Mouse (Mus musculus): ENCODE data around the gene Fem1b.

GRCm38 (mm10) chr9:62744558-62745275 is 67.0 kb downstream of the Fem1b start:
- TF ChIP-seq FLI1 (IDR thresholded peaks at IDR 0.05; ENCODE audit: low read length) (no peak), GATA1 (IDR thresholded peaks at IDR 0.05; ENCODE audit: borderline replicate concordance, low read length) (no peak)

Data from megakaryocyte, embryonic 14.5 days (primary cell).